Mouse (Mus musculus) CH12.LX (cell line): ENCODE results near the gene Itpr1. TPM values are rescaled to one million over a fixed set of nuclear protein-coding genes. Genes with fewer than 3 reads are reported as not detected.

Experiments used
- DNase-seq: peaks from one replicate; pipeline ENCODE4 v3.0.0-alpha.2; 2013; ENCODE audit errors: extremely low read depth
- H3K27ac ChIP-seq: 2 replicates; pipeline ENCODE4 v1.5.1; 2012; ENCODE audit warnings: low read depth, mild to moderate bottlenecking, control low read depth, moderate library complexity; ENCODE audit not compliant: insufficient read depth
- H3K27me3 ChIP-seq: replicated peaks from 2 replicates; pipeline ENCODE3; 2012; ENCODE audit warnings: inconsistent platforms
- H3K36me3 ChIP-seq, 2 experiments: replicated peaks in 1 of 2; 2 replicates each; pipeline versions ENCODE3 to v1.6.1; 2012; ENCODE audit warnings: inconsistent platforms in 1 of 2, low read length in 1 of 2, mild to moderate bottlenecking in 1 of 2, mixed read lengths in 1 of 2, moderate library complexity in 1 of 2; ENCODE audit not compliant: control insufficient read depth in 1 of 2, insufficient read depth in 1 of 2
- H3K4me1 ChIP-seq, 2 experiments: 2 replicates each; pipeline ENCODE4 v1.6.1; 2012; ENCODE audit warnings: inconsistent platforms in 1 of 2, moderate library complexity in 1 of 2; ENCODE audit not compliant: insufficient read depth in 2 of 2, control insufficient read depth in 1 of 2
- H3K4me2 ChIP-seq: 2 replicates; pipeline ENCODE4 v1.6.1; 2012; ENCODE audit warnings: low read depth, mild to moderate bottlenecking, control low read depth; ENCODE audit not compliant: poor library complexity, insufficient read depth, severe bottlenecking
- H3K4me3 ChIP-seq, 3 experiments: fragments of 150-350 bp in 1 of 3; sonication (generic) in 1 of 3; replicated peaks in 1 of 3; 2 replicates each; pipeline versions ENCODE3 to v1.5.1; 2011 to 2012; ENCODE audit warnings: low read depth in 2 of 3, low read length in 2 of 3, mild to moderate bottlenecking in 2 of 3, moderate library complexity in 2 of 3, control low read depth in 1 of 3, improper control_type of control experiment in 1 of 3, inconsistent platforms in 1 of 3, mixed read lengths in 1 of 3; ENCODE audit not compliant: poor library complexity in 1 of 3
- H3K79me2 ChIP-seq: replicated peaks from 2 replicates; pipeline ENCODE4 v1.6.1; 2012; ENCODE audit warnings: mild to moderate bottlenecking, moderate library complexity; ENCODE audit not compliant: control insufficient read depth, poor library complexity, insufficient read depth, severe bottlenecking; ENCODE audit errors: extremely low read depth
- H3K9ac ChIP-seq: 2 replicates; pipeline ENCODE4 v1.6.1; 2012; ENCODE audit warnings: low read depth, mild to moderate bottlenecking, control low read depth, moderate library complexity; ENCODE audit not compliant: insufficient read depth
- H3K9me3 ChIP-seq: replicated peaks from 2 replicates; pipeline ENCODE3; 2012; ENCODE audit warnings: low read length, inconsistent platforms, mixed read lengths
- CHD1 ChIP-seq: IDR thresholded peaks from 2 replicates; pipeline ENCODE4 v1.6.1; 2012; ENCODE audit warnings: low read depth, low read length, improper control_type of control experiment, inconsistent platforms
- E2F4 ChIP-seq: IDR thresholded peaks from 2 replicates; pipeline ENCODE4 v1.6.1; 2011; ENCODE audit warnings: low read depth, low read length, improper control_type of control experiment; ENCODE audit not compliant: insufficient replicate concordance
- HCFC1 ChIP-seq: IDR thresholded peaks from 2 replicates; pipeline ENCODE4 v1.6.1; 2012; ENCODE audit warnings: low read depth, mild to moderate bottlenecking, inconsistent platforms, low read length, improper control_type of control experiment
- IRF4 ChIP-seq: IDR thresholded peaks from 2 replicates; pipeline ENCODE4 v1.6.1; 2014; ENCODE audit warnings: low read depth, mild to moderate bottlenecking, inconsistent platforms, low read length, improper control_type of control experiment
- JUND ChIP-seq: conservative IDR thresholded peaks from 2 replicates; pipeline ENCODE4 v1.6.1; 2011; ENCODE audit warnings: low read depth, low read length, improper control_type of control experiment
- MAFK ChIP-seq: IDR thresholded peaks from 2 replicates; pipeline ENCODE4 v1.6.1; 2011; ENCODE audit warnings: low read length, improper control_type of control experiment; ENCODE audit not compliant: insufficient replicate concordance
- MAX ChIP-seq: IDR thresholded peaks from 2 replicates; pipeline ENCODE4 v1.6.1; 2011; ENCODE audit warnings: low read length, improper control_type of control experiment
- MEF2A ChIP-seq: IDR thresholded peaks from 2 replicates; pipeline ENCODE4 v1.6.1; 2014; ENCODE audit warnings: low read depth, mild to moderate bottlenecking, inconsistent platforms, low read length, improper control_type of control experiment, borderline replicate concordance
- MXI1 ChIP-seq: IDR thresholded peaks from 2 replicates; pipeline ENCODE4 v1.6.1; 2011; ENCODE audit warnings: mild to moderate bottlenecking, low read depth, low read length, improper control_type of control experiment
- MYC ChIP-seq: IDR thresholded peaks from 2 replicates; pipeline ENCODE4 v1.6.1; 2011; ENCODE audit warnings: low read depth, mild to moderate bottlenecking, improper control_type of control experiment, low read length
- NRF1 ChIP-seq: IDR thresholded peaks from 2 replicates; pipeline ENCODE4 v1.6.1; 2014; ENCODE audit warnings: low read depth, mild to moderate bottlenecking, inconsistent platforms, low read length, improper control_type of control experiment, moderate library complexity
- SIN3A ChIP-seq: IDR thresholded peaks from 2 replicates; pipeline ENCODE4 v1.6.1; 2012; ENCODE audit warnings: low read length, improper control_type of control experiment, inconsistent platforms
- TBP ChIP-seq: conservative IDR thresholded peaks from 2 replicates; pipeline ENCODE4 v1.6.1; 2011; ENCODE audit warnings: low read depth, low read length, improper control_type of control experiment
- TCF12 ChIP-seq: IDR thresholded peaks from 2 replicates; pipeline ENCODE4 v1.6.1; 2014; ENCODE audit warnings: low read depth, mild to moderate bottlenecking, inconsistent platforms, low read length, improper control_type of control experiment
- USF1 ChIP-seq: IDR thresholded peaks from 2 replicates; pipeline ENCODE4 v1.6.1; 2014; ENCODE audit warnings: low read depth, mild to moderate bottlenecking, inconsistent platforms, low read length, improper control_type of control experiment
- ZKSCAN1 ChIP-seq: IDR thresholded peaks from 2 replicates; pipeline ENCODE4 v1.6.1; 2012; ENCODE audit warnings: low read depth, inconsistent platforms, low read length, improper control_type of control experiment, borderline replicate concordance
- ZMIZ1 ChIP-seq: IDR thresholded peaks from 2 replicates; pipeline ENCODE4 v1.6.1; 2012; ENCODE audit warnings: low read depth, mild to moderate bottlenecking, inconsistent platforms, low read length, improper control_type of control experiment
- dilution Hi-C: fragments of 300-500 bp; cut with MboI; formaldehyde crosslinking; loops from 2 replicates; pipeline ENCODE4 v1.14.3; 2020; ENCODE audit warnings: low sequenced_read_pairs; ENCODE audit not compliant: extremely low pct_unique_long_range_greater_than_20kb, extremely low pct_ligation_motif_present
- in situ Hi-C: fragments of 300-500 bp; cut with MboI; formaldehyde crosslinking; loops from 3 replicates; pipeline ENCODE4 v1.14.3; 2019; ENCODE audit warnings: low sequenced_read_pairs, low pct_ligation_motif_present, low pct_unique_long_range_greater_than_20kb, mixed read lengths
- polyA plus RNA-seq: library from polyadenylated mRNA; unstranded; fragments of >175 nt; gene quantifications from 2 replicates; pipeline ENCODE4 v1.2.1, GENCODE M21; 2012; ENCODE audit warnings: low read depth; ENCODE audit not compliant: insufficient read length
- total RNA-seq, 2 experiments: library from RNA; depleted of rRNA; stranded (reverse); fragments of 300-350 nt in 1 of 2; fragments of >200 nt in 1 of 2; gene quantifications; 2 replicates each; pipeline ENCODE4 v1.2.3; 2012 to 2014

Gene Itpr1
- total and polyA plus RNA-seq, 3 experiments: 42.8 to 73.1 (median 53.4) TPM

GRCm38 (mm10) chr6:108165598-108165997 is 47.3 kb upstream of the Itpr1 start:
- H3K36me3 ChIP-seq: peaks cover 0 to 23% of the 10 kb centered on the region in 2 experiments
- in situ Hi-C loops: no loop called here

DNA sequence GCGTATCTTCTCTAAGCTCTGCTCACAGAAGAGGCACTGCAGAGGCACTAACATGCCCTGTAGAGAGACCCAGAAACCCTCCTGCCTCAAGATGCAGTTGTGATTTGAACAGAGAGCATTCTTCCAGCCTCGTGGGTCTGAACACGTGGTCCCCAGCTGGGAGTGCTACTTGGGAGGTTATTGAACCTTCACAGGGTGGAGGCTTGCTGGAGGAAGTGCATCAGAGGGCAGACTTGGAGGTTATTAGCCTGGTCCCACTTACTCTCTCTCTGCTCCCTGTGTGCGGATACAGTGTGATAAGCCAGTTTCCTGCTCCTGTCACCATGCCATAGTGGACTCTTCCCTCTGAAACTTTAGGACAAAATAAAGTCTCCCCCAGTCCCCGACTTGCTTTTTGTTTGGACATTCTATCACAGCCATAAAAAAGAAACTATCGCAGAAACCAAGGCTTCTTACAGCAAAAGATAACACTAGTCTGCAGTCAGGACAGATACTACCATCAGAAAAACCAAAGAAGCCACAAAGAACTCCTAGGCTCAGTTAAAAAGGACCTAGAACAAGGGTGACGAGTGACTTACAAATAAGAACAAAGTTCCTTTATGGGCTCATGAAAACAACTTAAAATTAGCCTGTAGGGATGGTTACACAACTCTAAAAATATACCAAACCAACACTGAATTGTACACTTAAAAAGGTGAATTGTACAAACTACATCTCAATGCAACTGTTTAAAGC is 44.8 kb upstream of the Itpr1 start:
- peak overlapping the region; percentile 21; the same call in 1 of the 2 replicates for H3K27ac ChIP-seq
- H3K9me3 ChIP-seq: peaks cover 3% of the 10 kb centered on the region
- dilution Hi-C loops: no loop called here
- H3K9ac ChIP-seq: no peak overlapping the region; the same call in 1 of the 2 replicates
- H3K27me3 ChIP-seq: no peaks in the 10 kb centered on the region
- TF ChIP-seq TCF12: peak; percentile 23; the same call in 1 of the 2 replicates
- TF ChIP-seq TBP: no peak
- TF ChIP-seq CHD1: no peak
- no peak for TF ChIP-seq ZKSCAN1
- TF ChIP-seq MYC: peak; percentile 96
- TF ChIP-seq E2F4: no peak
- peak; percentile 74; the same call in 1 of the 2 replicates for TF ChIP-seq MXI1
- TF ChIP-seq MEF2A: no peak; the same call in 1 of the 2 replicates
- no peak for TF ChIP-seq NRF1
- no peak for TF ChIP-seq SIN3A
- TF ChIP-seq MAX: peak; percentile 96
- no peak for TF ChIP-seq MAFK
- peak; percentile 51 for TF ChIP-seq USF1
- no peak for TF ChIP-seq ZMIZ1
- no peak for TF ChIP-seq JUND
- peaks cover 24 to 48% of the 10 kb centered on the region in 2 experiments for H3K4me1 ChIP-seq
- DNase-seq: no peak
- peaks cover 14 to 36% of the 10 kb centered on the region in 2 experiments for H3K36me3 ChIP-seq
- H3K4me3 ChIP-seq: no peak overlapping the region
- H3K79me2 ChIP-seq: peaks cover 2% of the 10 kb centered on the region; the same call in 1 of the 2 replicates
- H3K4me2 ChIP-seq: peak overlapping the region; percentile 69; the same call in 1 of the 2 replicates
- in situ Hi-C loops: no loop called here

More at GRCm38 (mm10) chr6:108165598-108165997, 47.3 kb upstream of the Itpr1 start:
- H3K9me3 ChIP-seq: peaks cover 2% of the 10 kb centered on the region
- dilution Hi-C loops: no loop called here
- H3K9ac ChIP-seq: 0 out of 2 replicates have a peak overlapping the region, but pooled peaks have one; percentile 14
- H3K4me3 ChIP-seq: no peak overlapping the region
- peak overlapping the region; percentile 63; the same call in 1 of the 2 replicates for H3K4me2 ChIP-seq
- no peak overlapping the region for H3K27ac ChIP-seq
- TF ChIP-seq HCFC1: 0 out of 2 replicates have a peak, but pooled peaks have one; percentile 15
- no peak for TF ChIP-seq IRF4
- peak; percentile 82; the same call in 1 of the 2 replicates for TF ChIP-seq CHD1
- TF ChIP-seq, all 38 proteins: peak for 2
- Histone ChIP-seq H3K79me2 (no peaks in the 10 kb centered on the region; the same call in 1 of the 2 replicates), H3K4me1 (peaks cover 24 to 48% of the 10 kb centered on the region in 2 experiments), H3K27me3 (no peaks in the 10 kb centered on the region)
- DNase-seq: no peak
